Mouse (Mus musculus) G1E (cell line): Measurements from ENCODE around the gene Selenoi.

Experiments
- CTCF ChIP-seq: IDR thresholded peaks from 2 replicates; pipeline ENCODE4 v1.5.1; 2012; ENCODE audit warnings: low read depth, low read length, inconsistent platforms, mixed read lengths
- GATA1 ChIP-seq: IDR thresholded peaks from 2 replicates; pipeline ENCODE4 v1.6.1; 2012; ENCODE audit warnings: borderline replicate concordance, low read length, inconsistent platforms, mixed read lengths
- POLR2AphosphoS5 ChIP-seq: IDR thresholded peaks from 2 replicates; pipeline ENCODE4 v1.6.1; 2012; ENCODE audit warnings: low read depth, low read length, inconsistent platforms; ENCODE audit not compliant: insufficient replicate concordance

- no peak for TF ChIP-seq GATA1
- TF ChIP-seq CTCF, result no peak
- TF ChIP-seq POLR2AphosphoS5, result no peak
Measured at GRCm38 (mm10) chr5:30202221-30202620, 30.2 kb upstream of the Selenoi start.
